Mouse (Mus musculus) small intestine, adult 2 months (tissue): ENCODE measurements at regions not wholly inside any gene's neighbourhood (a gene's known extent, or its start where the extent isn't known, plus 50 kb on each side); places are given as distances from the start of the nearest gene placed in this dataset.

Source experiments
- H3K27ac ChIP-seq: fragments of 200-500 bp; 2 replicates; pipeline ENCODE4 v1.5.1; 2012; ENCODE audit warnings: low read depth, low read length, control low read depth, inconsistent platforms; ENCODE audit not compliant: insufficient read depth
- H3K27me3 ChIP-seq: fragments of 200-500 bp; 2 replicates; pipeline ENCODE4 v1.6.1; 2012; ENCODE audit warnings: mild to moderate bottlenecking, moderate library complexity, low read length, inconsistent platforms; ENCODE audit not compliant: control insufficient read depth, insufficient read depth
- H3K36me3 ChIP-seq: fragments of 200-500 bp; 2 replicates; pipeline ENCODE4 v1.6.1; 2012; ENCODE audit warnings: mild to moderate bottlenecking, low read length, control low read depth, inconsistent platforms; ENCODE audit not compliant: control insufficient read depth, insufficient read depth
- H3K4me1 ChIP-seq: fragments of 200-500 bp; 2 replicates; pipeline ENCODE4 v1.6.1; 2012; ENCODE audit warnings: low read length, inconsistent platforms, mixed read lengths; ENCODE audit not compliant: control insufficient read depth, insufficient read depth, insufficient read length
- H3K4me3 ChIP-seq: fragments of 200-500 bp; 2 replicates; pipeline ENCODE4 v1.5.1; 2012; ENCODE audit warnings: low read depth, mild to moderate bottlenecking, control low read depth, inconsistent platforms, low read length, moderate library complexity
- CTCF ChIP-seq: fragments of 200-500 bp; IDR thresholded peaks from 2 replicates; pipeline ENCODE4 v1.5.1; 2012; ENCODE audit warnings: low read depth, mild to moderate bottlenecking, control low read depth, inconsistent platforms, low read length, moderate library complexity, mixed read lengths; ENCODE audit not compliant: insufficient replicate concordance, insufficient read length; ENCODE audit errors: extremely low read depth
- POLR2A ChIP-seq: fragments of 200-500 bp; IDR thresholded peaks from 2 replicates; pipeline ENCODE4 v1.6.1; 2012; ENCODE audit warnings: low read depth, mild to moderate bottlenecking, control low read depth, inconsistent platforms, low read length, moderate library complexity
- WGBS: fragments of 180-500 bp; shearing (Covaris S2); methylation state at CpG from one replicate; pipeline ENCODE4 v1.1.7; 2018; 5-methylcytosine and 5-hydroxymethylcytosine counted together

DNA sequence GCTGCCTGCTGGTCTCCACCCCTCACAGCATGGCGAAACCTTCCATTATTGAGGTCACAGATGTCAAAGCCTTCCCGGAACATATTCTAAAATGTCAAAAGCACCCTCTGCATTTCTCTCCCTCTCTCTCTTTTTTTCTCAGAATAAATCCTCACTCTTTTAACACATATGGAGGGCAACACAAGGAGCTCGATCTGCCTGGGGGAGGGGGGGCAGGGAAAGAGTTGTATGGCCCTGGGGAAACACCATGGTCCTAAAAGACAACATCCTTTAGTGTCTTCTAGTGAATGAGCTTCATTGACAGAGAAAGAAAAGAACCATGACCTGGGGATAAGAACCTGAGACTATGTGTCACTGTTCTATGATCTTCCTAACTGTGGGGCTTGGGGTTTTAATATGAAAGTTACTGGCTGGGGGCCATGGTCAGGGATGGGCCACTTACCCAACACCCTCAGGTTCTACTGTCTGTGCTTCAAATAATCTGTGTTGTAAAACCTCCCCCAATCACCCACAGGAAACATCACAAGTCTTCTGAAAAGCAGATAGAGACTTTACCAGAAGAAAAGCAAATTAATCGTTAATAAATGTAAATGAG lies 223.0 kb downstream of the Rnf144a start:
- Histone ChIP-seq H3K27me3 (no peaks in the 10 kb centered on the region), H3K4me1 (no peaks in the 10 kb centered on the region), H3K36me3 (no peaks in the 10 kb centered on the region), H3K4me3 (no peak overlapping the region), H3K27ac (no peak overlapping the region)
- no peak for TF ChIP-seq POLR2A
- WGBS: 69% methylated on average over 4 of the region's 4 CpGs

DNA sequence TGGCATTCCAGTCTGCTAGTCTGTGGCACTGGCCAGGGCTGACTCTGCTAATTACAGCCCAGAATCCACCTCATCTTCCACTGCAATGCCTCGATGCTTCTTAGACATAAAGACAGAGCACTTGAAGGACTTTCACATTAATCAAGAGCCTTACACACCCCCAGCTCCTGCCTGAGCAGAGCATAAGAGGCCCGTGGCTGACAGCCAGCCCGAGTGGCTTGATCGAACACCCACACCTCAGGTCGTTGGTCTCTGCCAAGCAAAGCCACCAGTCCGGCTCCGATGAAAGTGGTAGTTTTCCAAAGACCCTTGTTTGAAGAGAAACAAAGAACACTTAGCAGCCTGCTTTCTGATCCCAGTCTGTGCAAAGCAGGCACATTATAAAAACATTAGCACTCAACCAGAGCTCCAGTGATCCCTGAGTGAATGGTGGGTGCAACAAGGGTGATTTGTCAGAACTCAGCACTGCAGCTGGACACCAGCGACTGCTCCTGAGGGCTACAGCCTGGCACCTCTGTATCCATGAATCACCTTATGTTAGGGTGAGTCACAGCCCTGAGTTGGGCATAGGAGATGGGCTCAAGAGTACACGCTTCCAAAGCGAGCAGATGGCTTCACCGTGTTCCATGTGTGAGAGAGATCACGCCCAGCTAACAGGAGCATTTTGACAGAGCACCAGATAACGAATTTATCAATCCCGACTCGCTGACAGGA lies 223.6 kb downstream of the Rnf144a start:
- no peak for TF ChIP-seq POLR2A
- TF ChIP-seq CTCF: no peak
- no peak overlapping the region for H3K27ac ChIP-seq
- 54% methylated on average over 15 of the region's 15 CpGs for WGBS

DNA sequence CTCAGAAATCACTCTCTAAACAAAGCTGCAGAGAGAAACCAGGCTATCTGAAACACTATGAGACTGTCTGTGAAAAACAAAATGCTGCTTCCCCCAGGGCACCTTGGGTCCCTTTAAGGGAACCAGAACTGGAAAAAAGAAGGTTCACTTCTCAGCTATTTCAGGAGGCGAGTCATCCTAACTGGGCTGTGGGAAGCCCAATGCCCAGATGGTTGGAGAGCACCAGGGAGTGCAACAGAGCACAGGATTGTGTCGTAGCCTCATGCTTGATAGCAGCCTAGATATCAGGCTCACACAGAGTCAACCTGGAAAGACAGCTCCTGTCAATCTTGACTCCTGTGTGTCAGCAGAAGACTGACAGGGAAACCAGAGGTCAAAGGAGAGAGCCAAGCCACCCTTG lies 226.1 kb downstream of the Rnf144a start:
- no peaks in the 10 kb centered on the region for H3K4me1 ChIP-seq
- H3K27ac ChIP-seq: no peak overlapping the region
- no peak for TF ChIP-seq POLR2A
- TF ChIP-seq CTCF: no peak
- 80% methylated on average over 2 of the region's 2 CpGs for WGBS
- H3K4me3 ChIP-seq: no peak overlapping the region
- no peaks in the 10 kb centered on the region for H3K36me3 ChIP-seq
- H3K27me3 ChIP-seq: no peaks in the 10 kb centered on the region

More for the DNA sequence above, 223.6 kb downstream of the Rnf144a start:
- no peaks in the 10 kb centered on the region for H3K27me3 ChIP-seq
- H3K36me3 ChIP-seq: no peaks in the 10 kb centered on the region
- no peaks in the 10 kb centered on the region for H3K4me1 ChIP-seq
- H3K4me3 ChIP-seq: no peak overlapping the region

DNA sequence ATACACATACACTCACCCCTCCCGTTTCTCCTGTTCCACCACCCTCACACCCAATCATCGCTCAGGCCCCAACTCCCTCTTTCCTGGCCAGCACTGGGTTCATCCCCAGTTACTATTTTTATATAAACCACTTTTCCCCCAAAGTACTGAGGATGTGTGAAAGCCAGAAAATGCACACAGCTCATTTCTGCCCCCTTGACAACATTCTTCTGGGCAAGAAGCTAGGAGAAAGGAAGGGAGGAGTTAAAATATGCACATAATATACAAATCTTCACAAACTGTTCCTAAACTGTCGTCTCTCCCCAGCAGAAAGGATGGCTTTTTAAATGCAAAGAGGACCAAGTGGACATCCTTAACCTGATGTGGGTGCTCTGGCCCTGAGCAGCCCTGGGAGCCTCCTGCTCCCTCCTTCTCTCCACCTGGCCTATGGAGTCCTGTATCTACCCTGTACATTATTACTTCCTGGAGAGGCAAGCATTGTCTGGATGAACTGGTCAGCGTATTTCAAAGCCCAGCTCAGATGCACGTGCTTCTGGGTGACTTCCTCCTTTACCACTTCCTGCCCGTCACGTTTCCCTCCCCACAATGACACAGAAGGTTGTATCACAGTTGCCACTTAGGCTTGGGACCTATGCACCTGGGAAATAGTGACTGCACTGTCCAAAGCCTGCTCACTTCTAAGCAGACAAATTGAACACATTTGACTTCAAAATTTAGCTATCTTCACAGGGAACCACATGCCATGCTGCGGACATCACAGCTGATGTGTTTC lies 227.8 kb downstream of the Rnf144a start:
- Histone ChIP-seq H3K36me3 (no peaks in the 10 kb centered on the region), H3K27ac (no peak overlapping the region), H3K27me3 (no peaks in the 10 kb centered on the region), H3K4me1 (no peaks in the 10 kb centered on the region), H3K4me3 (no peak overlapping the region)
- WGBS: 66% methylated on average over 8 of the region's 8 CpGs
- TF ChIP-seq POLR2A: no peak
- TF ChIP-seq CTCF: no peak

DNA sequence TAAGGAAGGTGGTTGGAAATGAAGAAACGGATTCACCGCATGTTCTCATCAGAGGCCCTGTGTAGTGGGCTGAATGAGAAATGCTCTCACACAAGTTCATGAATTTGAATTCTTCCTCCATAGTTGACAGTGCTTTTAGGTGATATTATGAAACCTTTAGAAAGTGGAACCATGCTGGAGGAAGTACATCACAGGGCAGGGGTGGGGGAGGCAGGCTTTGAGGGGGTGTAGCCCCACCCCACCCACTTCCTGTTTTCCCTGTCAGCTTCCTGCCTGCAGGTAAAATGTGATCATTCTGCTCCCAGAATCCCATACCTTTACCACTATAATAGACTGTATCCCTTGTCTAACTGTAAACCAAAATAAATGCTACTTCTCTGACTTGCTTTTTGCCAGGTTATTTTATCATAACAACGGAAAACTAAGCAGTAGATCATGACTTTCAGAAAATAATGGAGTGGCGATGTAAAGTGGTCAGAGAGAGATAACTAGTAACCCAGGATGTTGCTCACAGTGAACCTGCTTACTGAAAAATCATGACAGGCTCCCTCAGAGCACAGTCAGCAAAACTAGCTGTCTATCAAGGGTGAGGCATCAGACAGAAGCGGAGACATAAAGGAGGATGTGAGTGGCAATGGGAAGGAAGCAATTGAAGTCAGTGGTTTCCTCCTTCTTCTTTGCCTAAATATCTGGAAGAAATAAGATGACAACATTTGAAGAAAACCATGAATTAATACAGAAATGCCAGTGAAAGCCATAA lies 230.2 kb downstream of the Rnf144a start:
- no peaks in the 10 kb centered on the region for H3K4me1 ChIP-seq
- no peaks in the 10 kb centered on the region for H3K27me3 ChIP-seq
- no peak overlapping the region for H3K27ac ChIP-seq
- no peaks in the 10 kb centered on the region for H3K36me3 ChIP-seq
- TF ChIP-seq CTCF (no peak), POLR2A (no peak)
- 88% methylated on average over 5 of the region's 5 CpGs for WGBS
- H3K4me3 ChIP-seq: no peak overlapping the region

DNA sequence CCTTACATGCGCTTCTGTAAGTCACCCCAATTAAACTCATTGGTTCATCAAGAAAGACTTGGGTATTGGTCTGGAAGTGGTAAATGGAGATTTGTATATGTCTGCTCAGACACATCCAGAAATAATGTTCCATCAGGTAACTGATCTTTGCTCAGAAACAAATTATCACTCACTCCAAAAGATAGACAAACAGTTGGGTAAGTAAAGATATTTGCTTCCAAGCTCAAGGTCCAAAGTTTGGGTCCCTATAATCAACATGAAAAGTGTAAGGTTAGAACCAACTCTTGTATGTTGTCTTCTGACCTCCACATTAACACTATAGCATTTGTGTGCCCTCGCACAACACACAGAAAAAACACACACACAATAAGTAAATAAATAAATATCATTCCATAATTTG lies 232.0 kb downstream of the Rnf144a start:
- 94% methylated on average over 2 of the region's 2 CpGs for WGBS
- no peaks in the 10 kb centered on the region for H3K36me3 ChIP-seq
- H3K27ac ChIP-seq: no peak overlapping the region
- no peak for TF ChIP-seq CTCF
- TF ChIP-seq POLR2A: no peak
- H3K4me3 ChIP-seq: no peak overlapping the region
- no peaks in the 10 kb centered on the region for H3K4me1 ChIP-seq
- H3K27me3 ChIP-seq: no peaks in the 10 kb centered on the region
